Mouse (Mus musculus): ENCODE results near the gene Kazn. TPM values are rescaled to one million over a fixed set of nuclear protein-coding genes. Genes with fewer than 3 reads are reported as not detected.

The Kazn gene
- polyA plus RNA-seq (2015; fragmentation: Nextera tagmentation; extraction: Ambion mirVana), result 18.3 and 19.1 TPM in 2 replicates

DNA sequence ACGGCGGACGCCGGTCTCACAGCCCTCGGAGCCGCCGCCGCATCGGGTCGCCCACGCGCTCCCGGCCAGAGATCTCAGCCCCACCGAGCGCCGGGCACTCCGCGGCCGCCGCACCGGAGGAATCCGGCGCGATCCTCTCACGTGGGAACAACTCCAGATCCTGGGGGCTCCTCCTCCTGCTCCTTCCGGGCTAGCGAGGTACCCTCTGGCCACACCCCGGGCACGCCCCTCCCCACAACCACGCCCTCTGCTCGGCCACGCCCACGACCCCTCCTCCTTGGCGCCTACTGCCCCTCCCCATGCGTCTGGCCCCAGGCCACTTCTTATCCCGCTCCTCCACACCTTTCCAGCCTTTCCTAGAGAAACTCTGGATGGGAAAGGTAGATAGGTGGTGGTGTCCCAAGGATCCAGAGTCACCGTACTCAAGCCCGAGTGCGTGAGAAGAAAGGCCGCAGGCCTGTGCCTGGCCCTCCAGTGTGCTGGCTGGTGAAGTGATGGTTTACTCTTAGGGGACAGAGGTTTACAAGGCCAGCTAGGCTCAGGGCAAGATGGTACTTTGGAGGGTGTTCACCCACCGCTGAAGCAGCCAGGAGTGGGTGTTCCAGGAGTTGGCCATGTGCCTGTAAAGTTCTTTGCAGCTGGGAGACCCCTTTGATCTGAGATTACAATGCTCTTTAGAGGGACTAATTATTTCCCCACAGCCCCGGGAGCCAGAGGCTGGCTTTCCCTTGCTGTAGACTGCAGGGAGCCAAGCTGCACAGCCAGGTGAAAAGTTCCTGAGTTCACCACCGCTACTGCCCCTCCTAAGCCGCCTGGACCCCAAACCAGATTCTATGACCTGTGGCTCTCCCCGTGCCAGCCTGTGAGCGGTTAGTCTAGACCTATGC is at the start of gene Kazn:
Gene Kazn (minus strand): TSS at position 162 of the 887 bp plus-strand sequence.
- peaks cover 29% of the 10 kb centered on the region for H3K4me1 ChIP-seq
- H3K36me3 ChIP-seq (ENCODE audit: poor library complexity, severe bottlenecking), result no peaks in the 10 kb centered on the region
- peak within 1 kb of the TSS; percentile 95 for H3K4me2 ChIP-seq
- peak within 1 kb of the TSS; percentile 62 for H3K4me3 ChIP-seq
- peaks cover 8% of the 10 kb centered on the region for H3K27me3 ChIP-seq
- ATAC-seq, result peak; percentile 87
- no peaks in the 10 kb centered on the region for H3K9me3 ChIP-seq (replicated peaks)
- WGBS, result 3% methylated on average over 46 of the region's 46 CpGs
- peak within 1 kb of the TSS; percentile 40; the same call in 1 of the 2 replicates for H3K27ac ChIP-seq
- H3K9ac ChIP-seq, result peak within 1 kb of the TSS; percentile 77

DNA sequence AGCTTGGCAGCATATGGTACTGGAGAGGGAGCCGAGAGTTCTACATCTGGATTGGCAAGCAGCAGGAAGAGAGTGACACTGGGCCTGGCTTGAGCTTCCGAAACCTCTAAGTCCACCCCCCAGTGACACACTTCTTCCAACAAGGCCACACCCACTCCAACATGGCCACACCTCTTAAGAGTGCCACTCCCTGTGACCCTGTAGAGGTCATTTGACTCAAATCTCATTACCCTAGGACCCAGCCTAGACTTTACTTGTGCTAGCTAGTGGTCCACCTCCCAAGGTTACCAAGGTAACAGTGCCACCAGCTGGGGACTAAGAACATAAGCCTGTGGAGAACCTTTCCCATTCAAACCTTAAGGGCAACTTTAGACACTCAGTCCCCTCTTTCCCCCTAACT is 46.3 kb upstream of the Kazn start:
- Histone ChIP-seq H3K4me1 (peaks cover 8% of the 10 kb centered on the region; the same call in 1 of the 2 replicates), H3K4me3 (no peak overlapping the region), H3K27me3 (no peaks in the 10 kb centered on the region), H3K9ac (no peak overlapping the region), H3K36me3 (ENCODE audit: poor library complexity, severe bottlenecking) (no peaks in the 10 kb centered on the region), H3K4me2 (no peak overlapping the region), H3K27ac (no peak overlapping the region), H3K9me3 (replicated peaks) (no peaks in the 10 kb centered on the region)
- 88% methylated on average over 2 of the region's 2 CpGs for WGBS
- no peak for ATAC-seq

DNA sequence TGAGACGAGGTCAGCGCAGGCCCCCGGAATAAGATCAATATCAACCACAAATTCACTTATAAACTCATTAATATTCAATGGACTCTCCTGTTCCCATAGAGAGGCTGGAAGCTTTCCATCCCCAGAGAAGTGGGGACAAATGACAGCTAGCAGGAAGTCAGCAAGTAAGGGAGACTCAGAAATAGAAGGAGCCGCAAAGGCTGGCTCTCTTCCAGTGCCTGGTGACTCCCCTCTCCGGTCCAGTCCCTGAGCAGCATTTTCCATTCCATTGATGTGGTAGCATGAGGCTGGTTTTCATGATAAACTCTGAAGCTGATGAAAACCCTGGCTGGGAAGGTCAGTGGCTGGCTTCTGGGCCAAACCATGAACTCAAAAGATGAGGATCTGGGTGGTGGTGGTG is 44.7 kb upstream of the Kazn start:
- H3K4me3 ChIP-seq, result no peak overlapping the region
- H3K4me1 ChIP-seq, result peaks cover 8% of the 10 kb centered on the region; the same call in 1 of the 2 replicates
- H3K9ac ChIP-seq, result no peak overlapping the region
- no peak overlapping the region for H3K27ac ChIP-seq
- ATAC-seq, result no peak
- 84% methylated on average over 5 of the region's 5 CpGs for WGBS
- H3K36me3 ChIP-seq (ENCODE audit: poor library complexity, severe bottlenecking), result no peaks in the 10 kb centered on the region
- no peaks in the 10 kb centered on the region for H3K27me3 ChIP-seq
- H3K4me2 ChIP-seq, result no peak overlapping the region
- no peaks in the 10 kb centered on the region for H3K9me3 ChIP-seq (replicated peaks)

DNA sequence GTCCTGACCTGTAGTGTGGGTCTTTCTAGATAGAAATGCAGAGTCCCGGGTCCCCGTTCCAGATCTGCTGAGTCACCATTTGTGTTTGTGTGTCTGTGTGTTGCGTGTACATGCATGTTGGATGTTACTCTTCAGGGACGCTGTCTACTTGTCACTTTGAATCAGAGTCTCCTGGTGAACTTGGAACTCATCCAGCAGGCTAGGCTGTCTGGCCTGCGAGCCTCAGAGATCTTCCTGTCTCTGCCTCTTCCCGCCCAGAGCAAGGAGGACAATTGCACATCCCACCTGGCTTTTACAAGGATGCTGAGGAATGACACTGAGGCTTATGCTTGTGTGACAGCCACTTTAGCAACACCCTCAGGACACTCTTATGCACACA is 39.0 kb upstream of the Kazn start:
- peak overlapping the region; percentile 18; the same call in 1 of the 2 replicates for H3K4me2 ChIP-seq
- WGBS, result 86% methylated on average over 6 of the region's 6 CpGs
- H3K9ac ChIP-seq, result no peak overlapping the region
- no peaks in the 10 kb centered on the region for H3K36me3 ChIP-seq (ENCODE audit: poor library complexity, severe bottlenecking)
- no peak for ATAC-seq
- no peaks in the 10 kb centered on the region for H3K9me3 ChIP-seq (replicated peaks)
- H3K4me3 ChIP-seq, result no peak overlapping the region
- no peak overlapping the region for H3K27ac ChIP-seq
- peaks cover 32% of the 10 kb centered on the region for H3K4me1 ChIP-seq
- H3K27me3 ChIP-seq, result no peaks in the 10 kb centered on the region

DNA sequence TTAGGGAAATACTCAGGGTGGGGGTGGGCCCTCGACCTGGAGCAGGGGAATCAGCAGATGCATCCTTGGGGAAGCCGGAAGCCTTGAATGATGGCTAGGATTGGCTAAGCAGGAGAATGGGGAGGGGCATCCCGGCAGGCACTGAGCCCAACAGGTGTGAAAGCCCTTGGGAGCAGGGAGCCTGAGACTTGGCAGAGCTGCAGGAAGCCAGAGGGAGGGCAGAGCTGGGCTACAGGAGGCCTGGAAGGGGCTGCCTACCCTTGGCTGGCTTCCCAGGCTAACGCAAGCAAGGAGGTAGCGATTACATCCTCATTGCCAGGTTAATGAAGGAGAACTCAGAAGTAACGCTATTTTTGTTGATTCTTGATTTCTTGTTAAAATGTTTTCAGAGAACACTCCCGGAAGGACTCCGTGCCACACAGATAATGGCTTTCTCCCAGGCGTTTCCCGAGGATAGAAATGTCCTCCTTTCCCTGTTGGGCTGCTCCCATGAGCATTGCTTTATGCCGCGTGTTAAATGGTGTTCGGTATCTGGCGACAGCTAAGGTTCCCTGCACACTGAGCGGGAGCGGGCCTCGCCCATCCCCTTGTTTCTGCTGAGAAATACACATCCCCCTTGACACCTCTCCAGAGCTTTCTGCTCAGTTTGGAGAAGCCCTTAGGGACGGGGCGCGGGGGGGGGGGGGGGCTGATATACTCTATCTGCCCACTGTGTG is 38.4 kb upstream of the Kazn start:
- Histone ChIP-seq H3K4me3 (no peak overlapping the region), H3K9me3 (replicated peaks) (no peaks in the 10 kb centered on the region), H3K4me1 (peaks cover 30% of the 10 kb centered on the region), H3K9ac (no peak overlapping the region), H3K27me3 (no peaks in the 10 kb centered on the region), H3K36me3 (ENCODE audit: poor library complexity, severe bottlenecking) (no peaks in the 10 kb centered on the region), H3K4me2 (peak overlapping the region; percentile 18; the same call in 1 of the 2 replicates), H3K27ac (no peak overlapping the region; the same call in 1 of the 2 replicates)
- peak; percentile 75 for ATAC-seq
- 43% methylated on average over 20 of the region's 20 CpGs for WGBS

DNA sequence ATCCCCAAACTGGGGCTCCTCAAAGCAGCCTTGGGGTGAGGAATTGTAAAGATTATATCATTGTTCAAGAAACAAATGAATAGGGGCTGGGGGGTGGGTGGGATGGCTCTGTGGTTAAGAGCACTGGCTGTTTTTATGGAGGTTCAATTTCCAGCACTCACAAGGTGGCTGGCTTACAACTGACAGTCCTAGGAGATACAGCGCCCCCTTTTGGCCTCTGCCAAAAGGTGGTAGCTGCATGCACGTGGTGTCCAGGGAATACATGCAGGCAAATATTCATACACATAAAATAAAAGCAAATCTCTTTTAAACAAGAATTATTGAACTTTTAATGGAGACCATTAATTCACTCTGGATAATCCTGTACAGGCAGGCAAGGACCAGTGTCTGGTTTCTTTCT is 36.0 kb upstream of the Kazn start:
- Histone ChIP-seq H3K36me3 (ENCODE audit: poor library complexity, severe bottlenecking) (no peaks in the 10 kb centered on the region), H3K4me3 (no peak overlapping the region), H3K9ac (no peak overlapping the region), H3K4me1 (peaks cover 30% of the 10 kb centered on the region), H3K27ac (peak overlapping the region; percentile 65), H3K27me3 (no peaks in the 10 kb centered on the region), H3K4me2 (peak overlapping the region; percentile 24), H3K9me3 (replicated peaks) (no peaks in the 10 kb centered on the region)
- 0 out of 2 replicates have a peak, but pooled peaks have one; percentile 23 for ATAC-seq
- 42% methylated on average over 2 of the region's 2 CpGs for WGBS

DNA sequence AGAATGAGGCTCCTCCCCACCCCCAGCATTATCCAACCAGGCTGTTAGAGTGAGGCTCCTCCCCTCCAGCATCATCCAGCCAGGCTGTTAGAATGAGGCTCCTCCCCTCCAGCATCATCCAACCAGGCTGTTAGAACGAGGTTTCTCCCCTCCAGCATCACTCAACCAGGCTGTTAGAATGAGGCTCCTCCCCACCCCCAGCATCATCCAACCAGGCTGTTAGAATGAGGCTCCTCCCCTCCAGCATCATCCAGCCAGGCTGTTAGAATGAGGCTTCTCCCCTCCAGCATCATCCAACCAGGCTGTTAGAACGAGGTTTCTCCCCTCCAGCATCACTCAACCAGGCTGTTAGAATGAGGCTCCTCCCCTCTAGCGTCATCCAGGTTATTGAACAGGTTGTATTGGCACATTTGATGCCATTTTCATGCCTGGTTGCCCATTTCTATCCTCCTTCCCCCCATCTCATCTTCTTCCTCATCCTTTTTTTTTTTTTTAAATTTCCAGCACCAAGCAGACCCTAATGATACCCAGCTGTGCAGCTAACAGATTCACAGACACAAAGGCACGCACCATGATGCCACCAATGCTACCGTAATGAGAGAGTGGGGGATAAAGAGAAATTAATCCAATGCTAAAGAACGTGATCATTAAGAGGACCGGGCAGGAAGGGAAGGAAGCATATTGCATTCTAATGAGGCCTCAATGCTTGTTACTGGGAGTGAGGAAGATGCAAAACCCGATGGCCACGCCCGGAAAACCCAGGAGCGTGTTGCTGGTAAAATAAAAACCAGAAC is 35.4 kb upstream of the Kazn start:
- peak; percentile 44; the same call in 1 of the 2 replicates for ATAC-seq
- Histone ChIP-seq H3K9ac (no peak overlapping the region), H3K27me3 (no peaks in the 10 kb centered on the region), H3K9me3 (replicated peaks) (0 out of 2 replicates have a peak, but pooled peaks cover under 1% of the 10 kb centered on the region), H3K4me2 (peak overlapping the region; percentile 24), H3K27ac (peak overlapping the region; percentile 65), H3K36me3 (ENCODE audit: poor library complexity, severe bottlenecking) (no peaks in the 10 kb centered on the region), H3K4me3 (no peak overlapping the region), H3K4me1 (peaks cover 30% of the 10 kb centered on the region)
- WGBS, result 31% methylated on average over 11 of the region's 11 CpGs

DNA sequence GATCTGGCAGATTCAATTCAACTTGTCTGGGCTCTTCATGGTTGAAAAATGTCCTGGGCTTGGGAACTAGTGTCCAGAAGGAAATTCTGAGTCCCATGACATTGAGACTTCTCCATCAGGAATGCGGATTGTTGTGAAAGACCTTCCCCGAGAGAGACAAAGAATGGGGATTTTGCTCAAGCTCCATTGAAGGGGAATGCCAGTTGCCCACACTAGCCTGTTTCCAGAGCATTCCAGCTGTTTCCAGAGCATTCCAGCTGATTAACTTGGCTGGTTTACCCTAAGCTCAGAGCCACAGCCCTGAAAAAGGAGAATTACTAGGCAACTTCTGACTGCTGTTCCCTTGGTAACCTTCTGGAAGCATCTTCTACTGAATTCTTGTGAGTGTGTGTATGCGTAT is 32.3 kb upstream of the Kazn start:
- WGBS, result 69% methylated on average over 3 of the region's 3 CpGs
- no peak overlapping the region for H3K9ac ChIP-seq
- H3K36me3 ChIP-seq (ENCODE audit: poor library complexity, severe bottlenecking), result 0 out of 2 replicates have a peak, but pooled peaks cover 4% of the 10 kb centered on the region
- H3K4me3 ChIP-seq, result no peak overlapping the region
- ATAC-seq, result no peak
- peaks cover 32% of the 10 kb centered on the region for H3K4me1 ChIP-seq
- no peak overlapping the region for H3K4me2 ChIP-seq
- 0 out of 2 replicates have a peak, but pooled peaks cover 12% of the 10 kb centered on the region for H3K9me3 ChIP-seq (replicated peaks)
- peaks cover 3% of the 10 kb centered on the region; the same call in 1 of the 2 replicates for H3K27me3 ChIP-seq
- H3K27ac ChIP-seq, result no peak overlapping the region

DNA sequence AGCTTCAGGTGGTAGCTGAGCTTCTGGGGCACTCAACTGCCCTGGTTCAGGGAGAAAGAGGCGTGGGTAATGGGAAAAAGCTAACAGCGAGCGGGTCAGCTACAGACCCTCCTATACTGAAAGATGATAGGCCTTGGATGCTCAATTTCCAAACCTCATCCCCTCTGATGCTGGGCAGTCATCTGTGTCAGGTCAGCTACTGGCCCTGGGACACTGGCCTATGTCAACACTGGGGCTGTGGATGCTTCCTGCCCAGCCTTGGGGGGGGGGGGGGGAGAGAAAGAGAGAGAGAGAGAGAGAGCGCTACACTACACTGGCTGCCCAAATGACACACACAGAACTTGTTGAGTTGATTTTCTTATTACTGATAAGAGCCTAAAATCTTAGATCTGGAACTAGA is 28.6 kb upstream of the Kazn start:
- Histone ChIP-seq H3K36me3 (ENCODE audit: poor library complexity, severe bottlenecking) (0 out of 2 replicates have a peak, but pooled peaks cover 4% of the 10 kb centered on the region), H3K4me1 (peaks cover 18% of the 10 kb centered on the region), H3K4me3 (no peak overlapping the region), H3K27ac (peak overlapping the region; percentile 65), H3K27me3 (peaks cover 17% of the 10 kb centered on the region; the same call in 1 of the 2 replicates), H3K9me3 (replicated peaks) (0 out of 2 replicates have a peak, but pooled peaks cover 12% of the 10 kb centered on the region), H3K9ac (no peak overlapping the region), H3K4me2 (no peak overlapping the region)
- no peak; the same call in 1 of the 2 replicates for ATAC-seq
- WGBS, result 31% methylated on average over 4 of the region's 4 CpGs

DNA sequence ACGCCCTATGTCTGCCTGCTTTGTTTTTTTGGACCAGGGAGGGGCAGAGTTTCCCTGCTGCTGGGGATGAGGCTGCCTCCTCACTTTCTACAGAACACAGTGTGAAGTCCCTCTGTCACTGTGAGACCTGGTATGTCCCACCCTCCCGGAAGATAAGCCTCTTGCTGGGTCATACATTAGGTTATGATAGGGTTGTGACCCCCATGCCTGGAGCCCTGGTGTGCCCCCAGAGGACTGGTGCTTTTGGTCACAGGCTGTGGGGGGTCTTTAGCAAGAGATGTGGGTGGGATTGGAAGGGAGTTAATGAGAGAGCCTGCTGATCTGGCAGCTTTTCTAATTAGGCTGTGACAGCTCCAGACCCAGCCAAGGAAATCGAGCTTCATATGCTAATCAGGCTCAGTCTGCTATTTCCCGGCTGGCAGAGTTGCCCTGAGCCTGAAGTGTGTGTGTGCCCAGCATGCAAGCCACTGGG is 28.2 kb upstream of the Kazn start:
- Histone ChIP-seq H3K9me3 (replicated peaks) (0 out of 2 replicates have a peak, but pooled peaks cover 12% of the 10 kb centered on the region), H3K27ac (peak overlapping the region; percentile 65), H3K4me2 (no peak overlapping the region), H3K9ac (no peak overlapping the region), H3K4me3 (no peak overlapping the region), H3K27me3 (peaks cover 17% of the 10 kb centered on the region; the same call in 1 of the 2 replicates), H3K4me1 (peaks cover 18% of the 10 kb centered on the region), H3K36me3 (ENCODE audit: poor library complexity, severe bottlenecking) (0 out of 2 replicates have a peak, but pooled peaks cover 4% of the 10 kb centered on the region)
- peak; percentile 95 for ATAC-seq
- WGBS, result 2% methylated on average over 4 of the region's 4 CpGs

DNA sequence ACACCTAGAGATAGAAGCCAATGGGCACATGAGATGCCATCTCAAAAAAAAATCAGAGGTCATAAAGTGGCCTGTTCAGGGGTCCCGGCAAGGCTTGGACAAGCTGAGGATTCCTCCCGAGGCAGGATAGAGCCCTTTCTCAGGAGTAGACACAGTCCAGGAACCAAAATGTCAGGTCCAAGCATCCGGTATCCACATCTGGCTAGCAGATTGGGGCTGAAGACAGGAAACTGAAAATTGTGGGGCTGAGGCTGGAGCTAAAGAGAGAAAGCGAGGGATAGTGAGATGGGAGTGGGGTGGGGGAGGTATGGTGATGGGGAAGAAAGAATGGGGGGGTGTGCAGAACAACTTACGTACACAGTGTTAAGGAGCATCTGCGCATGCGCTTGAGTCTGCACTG is 25.1 kb upstream of the Kazn start:
- Histone ChIP-seq H3K36me3 (ENCODE audit: poor library complexity, severe bottlenecking) (0 out of 2 replicates have a peak, but pooled peaks cover 4% of the 10 kb centered on the region), H3K4me2 (no peak overlapping the region), H3K9me3 (replicated peaks) (0 out of 2 replicates have a peak, but pooled peaks cover 8% of the 10 kb centered on the region), H3K9ac (no peak overlapping the region), H3K27ac (no peak overlapping the region), H3K4me1 (peaks cover 18% of the 10 kb centered on the region), H3K27me3 (peaks cover 17% of the 10 kb centered on the region; the same call in 1 of the 2 replicates), H3K4me3 (no peak overlapping the region)
- 92% methylated on average over 7 of the region's 7 CpGs for WGBS
- no peak for ATAC-seq

Data from forebrain, embryonic 13.5 days (tissue).